19 mouse cellular contexts compared by ENCODE assay signal in the genomic region with DNA sequence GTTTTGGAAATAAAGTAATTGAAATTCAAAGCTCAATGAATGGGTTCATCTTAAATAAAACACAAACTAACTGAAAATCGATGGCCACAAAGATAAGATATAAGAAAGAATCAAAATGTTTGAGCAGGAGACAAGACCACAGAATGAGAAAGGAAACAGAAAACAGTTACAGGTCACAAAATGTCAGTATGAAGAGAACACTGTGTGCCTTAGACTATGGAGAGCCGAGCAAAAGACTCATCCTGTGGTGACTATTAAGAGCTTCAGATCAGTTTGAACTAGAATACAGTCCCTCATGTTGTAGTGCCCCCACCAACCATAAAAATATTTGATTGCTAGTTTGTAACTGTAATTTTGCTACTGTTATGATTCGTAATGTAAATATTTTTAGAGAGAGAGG.
DNase-seq lines count a peak whose midpoint lies in the region; ATAC-seq and TF ChIP-seq lines count a peak whose summit lies in the region.
"Had no signal": no experiment of that assay in that cellular context is flagged by ENCODE, and none has a peak within 500 bp of the region (broad histone marks: within the 10 kb centered on the region; RNA-seq: fewer than 3 reads in every experiment).

No protein-coding gene starts in this region.

- no peak for DNase-seq in spleen, adult 2 months (ENCODE audit: low read depth in 1 of 2, low spot score in 2 of 2)
- DNase-seq in spleen, postnatal 36 days (ENCODE audit: low spot score in 2 of 2) = no peak
- peak; percentile 61 for DNase-seq in induced T-regulatory cell, adult 2 months (ENCODE audit: low read depth)
- DNase-seq in gastrocnemius, postnatal 4 days (ENCODE audit: low spot score in 2 of 2) = no peak
- no peak for DNase-seq in ovary, postnatal 10 days (ENCODE audit: low spot score)
- no peak for DNase-seq in adrenal gland, adult (ENCODE audit: inconsistent age in 2 of 2, low spot score in 1 of 2)
- DNase-seq: adrenal gland, adult 8-10 months; adrenal gland, postnatal 25 days; gastrocnemius, adult 2 months; gastrocnemius, postnatal 14 days; heart, adult 18-20 months; heart, postnatal 36 days had no signal

- peak; percentile 43 for ATAC-seq in CD4-positive, CD25-positive, alpha-beta regulatory T cell, adult 4 months
- ATAC-seq: forebrain, postnatal 0 days had no signal

- H3K36me3 ChIP-seq in spleen, adult 2 months (ENCODE audit: control insufficient read depth, insufficient read depth, low read length) = no peaks in the 10 kb centered on the region
- H3K36me3 ChIP-seq: forebrain, embryonic 10.5 days; heart, embryonic 12.5 days; heart, embryonic 15.5 days; hindbrain, embryonic 10.5 days; hindbrain, embryonic 13.5 days had no signal

- 71% methylated on average over 3 of the region's 3 CpGs for WGBS in spleen, adult 2 months

- no peak for TF ChIP-seq POLR2A in spleen, adult 2 months (IDR thresholded peaks at IDR 0.05; ENCODE audit: low read depth, low read length)

- TF ChIP-seq CTCF in spleen, adult 2 months (IDR thresholded peaks at IDR 0.05; ENCODE audit: extremely low read depth, insufficient read depth, insufficient read length, insufficient replicate concordance) = no peak

- H3K27ac ChIP-seq in spleen, adult 2 months (ENCODE audit: insufficient read depth, low read length) = peak overlapping the region; percentile 84; the same call in 1 of the 2 replicates
- H3K27ac ChIP-seq: forebrain, embryonic 10.5 days; gastrocnemius, adult 2 months; heart, embryonic 15.5 days; hindbrain, embryonic 10.5 days; hindbrain, embryonic 13.5 days had no signal

- H3K27me3 ChIP-seq in spleen, adult 2 months (ENCODE audit: control insufficient read depth, insufficient read depth, low read length) = no peaks in the 10 kb centered on the region
- H3K27me3 ChIP-seq: heart, embryonic 12.5 days; heart, embryonic 15.5 days; hindbrain, embryonic 13.5 days had no signal

- no peak overlapping the region for H3K4me3 ChIP-seq in spleen, adult 2 months (ENCODE audit: extremely low read depth, insufficient read depth, insufficient read length)
- H3K4me3 ChIP-seq: forebrain, embryonic 10.5 days; gastrocnemius, adult 2 months; heart, embryonic 12.5 days; heart, embryonic 15.5 days; hindbrain, embryonic 10.5 days; hindbrain, embryonic 13.5 days had no signal

- H3K4me1 ChIP-seq in spleen, adult 2 months (ENCODE audit: control insufficient read depth, insufficient read depth, insufficient read length) = no peaks in the 10 kb centered on the region; the same call in 1 of the 2 replicates
- H3K4me1 ChIP-seq: heart, embryonic 12.5 days; heart, embryonic 15.5 days had no signal
